Mouse (Mus musculus) limb, embryonic 10.5 days (tissue): ENCODE measurements around the gene Mrps18a. TPM values are rescaled to one million over a fixed set of nuclear protein-coding genes. Genes with fewer than 3 reads are reported as not detected.
A peak's percentile ranks its signal among the peaks of the same experiment; 100 is the strongest.

ENCODE experiments used
- DNase-seq: peaks from one replicate; pipeline ENCODE4 v3.0.0-alpha.2; 2017; ENCODE audit warnings: low spot score
- H3K27ac ChIP-seq: fragments of 300-500 bp; sonication (generic); 2 replicates; pipeline ENCODE4 v1.5.1; 2016; ENCODE audit warnings: mild to moderate bottlenecking
- H3K27me3 ChIP-seq: fragments of 300-500 bp; sonication (generic); 2 replicates; pipeline ENCODE4 v1.6.1; 2016; ENCODE audit warnings: low read depth, mild to moderate bottlenecking; ENCODE audit not compliant: poor library complexity, severe bottlenecking
- H3K36me3 ChIP-seq: fragments of 300-500 bp; sonication (generic); 2 replicates; pipeline ENCODE4 v1.6.1; 2016; ENCODE audit warnings: mild to moderate bottlenecking, moderate library complexity
- H3K4me1 ChIP-seq: fragments of 300-500 bp; sonication (generic); 2 replicates; pipeline ENCODE4 v1.6.1; 2016
- H3K4me3 ChIP-seq: fragments of 300-500 bp; sonication (generic); 2 replicates; pipeline ENCODE4 v1.5.1; 2016; ENCODE audit warnings: mild to moderate bottlenecking, moderate library complexity
- H3K9me3 ChIP-seq: fragments of 300-500 bp; sonication (generic); replicated peaks from 2 replicates; pipeline ENCODE4 v1.6.1; 2016; ENCODE audit warnings: mild to moderate bottlenecking
- WGBS: fragments of 180-500 bp; shearing (Covaris S2); methylation state at CpG from one replicate; pipeline ENCODE4 v1.1.7; 2016; 5-methylcytosine and 5-hydroxymethylcytosine counted together
- polyA plus RNA-seq: library from polyadenylated mRNA; unstranded; fragments of >200 nt; fragmentation: Nextera tagmentation; extraction: Ambion mirVana; gene quantifications from 2 replicates; pipeline ENCODE4 v1.2.1, GENCODE M21; 2016

Mrps18a gene
- 184 and 192 TPM in 2 replicates for polyA plus RNA-seq

DNA sequence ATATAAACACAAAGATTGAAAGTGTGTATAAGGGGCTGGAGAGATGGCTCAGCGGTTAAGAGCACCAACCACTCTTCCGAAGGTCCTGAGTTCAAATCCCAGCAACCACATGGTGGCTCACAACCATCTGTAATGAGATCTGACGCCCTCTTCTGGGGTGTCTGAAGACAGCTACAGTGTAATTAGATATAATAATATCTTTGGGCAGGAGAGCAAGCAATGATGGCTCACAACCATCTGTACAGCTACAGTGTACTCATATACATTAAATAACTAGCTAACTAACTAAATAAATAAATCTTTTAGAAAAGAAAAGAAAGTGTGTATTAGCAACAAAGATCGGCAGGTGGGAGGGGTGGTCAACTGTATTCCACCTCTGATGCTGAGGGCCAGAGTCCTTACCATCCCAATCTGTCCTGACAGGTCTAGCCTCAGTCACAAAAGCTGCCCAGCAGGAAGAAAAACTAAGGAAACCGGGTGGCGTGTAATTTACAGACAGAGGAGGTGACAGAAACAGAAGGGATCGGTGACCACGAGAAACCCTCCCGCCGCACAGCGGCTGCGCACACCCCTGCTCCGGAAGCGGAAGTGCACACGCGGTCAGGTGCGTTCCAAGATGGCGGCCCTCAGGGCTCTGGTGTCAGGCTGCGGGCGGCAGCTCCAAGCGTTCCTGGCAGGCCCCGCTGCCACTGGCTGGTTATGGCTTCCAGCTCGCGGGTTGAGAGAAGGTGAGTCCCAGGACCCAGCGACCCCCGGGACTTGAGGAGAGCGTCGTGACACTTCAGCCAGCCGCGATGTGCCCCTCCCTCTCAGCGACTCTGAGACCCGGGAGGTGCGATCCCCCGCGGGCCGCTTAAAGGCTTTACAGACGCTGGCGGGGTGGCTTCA is at the start of gene Mrps18a:
Gene Mrps18a (plus strand): TSS at position 585 of the 888 bp plus-strand sequence.
- peaks cover 8% of the 10 kb centered on the region for H3K36me3 ChIP-seq
- H3K27ac ChIP-seq, result peak within 1 kb of the TSS; percentile 91
- peaks cover 44% of the 10 kb centered on the region for H3K4me1 ChIP-seq
- no peaks in the 10 kb centered on the region for H3K27me3 ChIP-seq
- peak; percentile 91 for DNase-seq
- WGBS, result 6% methylated on average over 38 of the region's 38 CpGs
- peak within 1 kb of the TSS; percentile 81 for H3K4me3 ChIP-seq
- no peaks in the 10 kb centered on the region for H3K9me3 ChIP-seq

DNA sequence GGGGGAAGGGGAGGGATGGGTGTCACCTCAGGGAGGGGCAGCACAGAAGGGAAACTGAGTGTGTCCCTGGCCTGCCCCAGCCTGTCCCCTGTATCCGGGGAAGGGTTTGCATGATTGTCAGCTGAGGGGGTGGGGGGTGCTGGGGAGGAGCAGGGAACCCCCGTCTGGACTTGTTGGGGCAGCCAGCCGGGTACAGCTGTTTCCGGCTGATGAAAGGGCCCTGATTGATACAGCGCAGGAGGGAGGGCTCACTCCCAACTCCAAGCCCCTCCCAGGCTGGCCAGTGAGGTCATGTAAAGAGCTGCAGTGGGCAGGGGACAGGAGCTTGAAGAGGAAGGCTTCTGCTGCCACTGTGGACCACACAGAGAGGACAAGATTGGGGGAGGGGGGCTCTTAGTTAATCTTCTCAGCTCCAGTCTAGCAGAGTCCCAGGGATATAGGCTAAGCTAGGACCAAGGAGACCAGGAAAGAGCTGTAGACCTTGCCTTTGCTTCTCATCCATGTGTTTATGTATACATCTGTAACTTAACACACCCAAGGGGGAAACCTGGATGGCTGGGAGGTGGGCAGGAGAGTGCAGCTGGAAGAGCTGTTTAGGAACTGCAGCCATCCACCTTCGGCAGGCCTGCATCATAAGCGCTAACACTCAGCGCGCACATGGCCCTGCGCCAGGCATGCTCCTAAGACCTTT is 47.4 kb upstream of the Mrps18a start:
- Histone ChIP-seq H3K27ac (peak overlapping the region; percentile 84), H3K4me3 (peak overlapping the region; percentile 18; the same call in 1 of the 2 replicates), H3K27me3 (no peaks in the 10 kb centered on the region), H3K36me3 (no peaks in the 10 kb centered on the region), H3K4me1 (peaks cover 24% of the 10 kb centered on the region), H3K9me3 (no peaks in the 10 kb centered on the region)
- DNase-seq, result peak; percentile 70
- WGBS, result 42% methylated on average over 10 of the region's 10 CpGs

DNA sequence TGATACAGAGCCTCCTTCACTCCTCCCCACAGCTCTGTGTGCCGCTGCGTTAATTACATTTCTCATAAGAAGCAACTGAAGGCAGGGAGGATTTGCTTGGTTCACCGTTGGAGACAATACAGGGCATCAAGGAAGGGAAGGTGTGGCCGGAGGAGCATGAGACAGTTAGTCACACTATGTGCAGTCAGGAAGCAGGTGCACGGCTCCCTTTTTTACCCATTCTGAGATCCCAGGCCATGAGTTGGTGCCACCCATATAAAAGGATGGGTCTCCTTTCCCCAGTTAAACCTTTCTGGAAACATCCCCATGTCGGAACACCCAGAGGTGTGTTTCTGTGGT is 46.8 kb upstream of the Mrps18a start:
- DNase-seq, result no peak
- H3K36me3 ChIP-seq, result no peaks in the 10 kb centered on the region
- H3K9me3 ChIP-seq, result no peaks in the 10 kb centered on the region
- WGBS, result 73% methylated on average over 6 of the region's 6 CpGs
- peak overlapping the region; percentile 84 for H3K27ac ChIP-seq
- peaks cover 24% of the 10 kb centered on the region for H3K4me1 ChIP-seq
- H3K4me3 ChIP-seq, result 0 out of 2 replicates have a peak overlapping the region, but pooled peaks have one; percentile 18
- no peaks in the 10 kb centered on the region for H3K27me3 ChIP-seq

DNA sequence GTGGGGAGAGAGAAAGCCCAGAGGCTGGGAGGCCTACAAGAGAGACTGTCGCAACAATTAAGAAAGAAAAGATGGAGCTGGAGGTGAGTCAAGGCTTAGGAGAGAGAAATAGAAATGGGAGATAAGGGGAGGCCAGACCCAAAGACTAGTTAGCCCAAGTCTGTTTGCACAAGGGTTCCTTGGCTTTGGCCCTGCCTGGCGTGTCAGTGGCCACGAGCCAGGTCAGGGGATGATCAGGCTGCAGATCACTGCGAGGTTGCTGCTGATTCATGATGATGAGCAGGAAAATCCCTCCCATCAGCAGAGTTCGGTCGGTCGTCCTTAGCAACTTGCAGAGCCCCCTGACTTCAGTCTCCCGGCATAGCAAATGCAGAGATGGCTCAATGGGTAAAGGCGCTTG is 40.7 kb upstream of the Mrps18a start:
- 75% methylated on average over 9 of the region's 9 CpGs for WGBS
- no peak for DNase-seq

DNA sequence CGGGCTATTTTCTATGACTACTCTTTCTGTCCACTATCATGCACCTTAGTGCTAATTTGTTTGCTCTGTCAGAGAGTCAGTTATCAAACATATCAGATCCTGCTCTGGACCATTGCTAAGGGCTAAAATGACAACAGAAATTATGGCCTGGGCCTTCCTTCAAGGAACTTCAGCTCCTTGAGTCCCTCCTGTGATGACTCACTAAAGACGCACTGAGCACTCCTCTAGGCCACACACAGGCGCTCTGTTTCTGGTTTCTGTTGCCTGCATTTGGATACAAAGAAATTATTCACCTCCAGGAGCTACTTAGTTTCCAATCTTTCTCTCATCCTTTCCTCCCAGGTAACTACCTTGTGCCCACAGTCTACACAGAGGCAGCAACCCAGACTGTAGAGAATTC is 39.3 kb upstream of the Mrps18a start:
- WGBS, result 89% methylated on average over 3 of the region's 3 CpGs
- no peaks in the 10 kb centered on the region for H3K36me3 ChIP-seq
- no peaks in the 10 kb centered on the region for H3K9me3 ChIP-seq
- no peak for DNase-seq
- H3K27ac ChIP-seq, result no peak overlapping the region
- H3K4me3 ChIP-seq, result no peak overlapping the region
- no peaks in the 10 kb centered on the region for H3K27me3 ChIP-seq
- H3K4me1 ChIP-seq, result peaks cover 38% of the 10 kb centered on the region

More for the DNA sequence above, 40.7 kb upstream of the Mrps18a start:
- Histone ChIP-seq H3K4me3 (no peak overlapping the region), H3K4me1 (peaks cover 28% of the 10 kb centered on the region), H3K36me3 (no peaks in the 10 kb centered on the region), H3K27me3 (no peaks in the 10 kb centered on the region), H3K27ac (peak overlapping the region; percentile 33; the same call in 1 of the 2 replicates), H3K9me3 (no peaks in the 10 kb centered on the region)

DNA sequence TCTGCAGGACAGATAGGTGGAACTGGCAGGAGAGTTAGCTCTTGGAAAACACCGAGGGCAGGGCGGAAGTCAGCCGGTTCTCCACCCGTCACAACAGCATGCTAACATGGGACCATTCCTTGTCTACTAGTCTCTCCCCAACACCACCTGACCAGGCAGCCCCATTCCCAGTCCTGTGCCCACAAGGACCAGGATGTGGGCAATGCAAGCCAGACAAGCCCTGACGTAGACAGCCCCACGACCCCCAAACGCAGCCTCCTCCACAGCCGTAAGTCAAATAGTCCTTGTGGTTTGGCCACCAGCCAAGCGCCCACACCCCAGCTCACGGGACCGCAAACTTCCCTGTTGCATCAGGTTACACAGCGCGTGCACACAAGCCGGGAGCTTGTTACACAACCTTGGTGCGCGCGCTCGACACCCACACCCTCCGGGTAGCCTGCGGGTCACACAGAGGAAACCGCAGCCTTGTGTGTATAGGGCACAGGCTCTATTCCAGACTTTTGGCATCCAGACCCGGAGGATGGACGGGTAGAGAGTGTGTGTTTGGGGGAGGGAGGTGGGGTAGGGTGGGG is 37.0 kb upstream of the Mrps18a start:
- H3K36me3 ChIP-seq, result no peaks in the 10 kb centered on the region
- H3K9me3 ChIP-seq, result no peaks in the 10 kb centered on the region
- DNase-seq, result peak; percentile 73
- H3K4me1 ChIP-seq, result peaks cover 38% of the 10 kb centered on the region
- H3K27me3 ChIP-seq, result no peaks in the 10 kb centered on the region
- H3K27ac ChIP-seq, result peak overlapping the region; percentile 75
- 0 out of 2 replicates have a peak overlapping the region, but pooled peaks have one; percentile 15 for H3K4me3 ChIP-seq
- 79% methylated on average over 23 of the region's 23 CpGs for WGBS

DNA sequence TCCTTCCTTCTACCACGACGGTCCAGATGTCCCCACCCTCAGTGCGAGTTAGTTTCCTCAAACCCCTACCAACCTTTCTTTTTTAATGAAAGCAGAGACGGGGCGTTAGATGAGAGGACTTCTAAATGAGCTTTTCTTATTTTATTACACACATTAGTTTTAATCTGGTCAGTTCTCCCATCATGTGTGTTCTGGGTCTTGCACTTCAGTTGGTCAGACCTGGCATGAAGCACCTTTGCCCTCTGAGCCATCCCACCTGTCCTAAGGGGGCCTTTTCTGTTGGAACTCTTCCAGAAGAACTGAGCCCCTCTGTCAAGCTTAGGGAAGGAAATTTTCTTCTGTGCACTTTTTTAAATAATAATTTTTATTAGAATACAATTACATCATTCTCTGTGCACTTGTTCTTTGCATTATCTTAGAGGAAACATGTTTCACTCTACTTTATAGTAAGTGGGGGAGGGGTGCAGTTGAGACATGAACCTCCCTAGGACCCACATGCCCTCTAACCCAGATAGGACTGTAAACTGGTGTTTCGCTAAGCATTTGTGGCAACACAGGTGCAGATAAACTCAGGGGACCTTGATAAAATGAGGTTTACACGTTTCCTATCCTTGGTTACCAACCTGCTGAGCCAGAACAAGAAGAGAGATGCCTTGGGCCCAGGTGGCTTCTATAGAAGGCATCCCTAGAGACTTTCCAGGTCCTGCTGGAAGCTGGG is 36.2 kb upstream of the Mrps18a start:
- Histone ChIP-seq H3K4me3 (0 out of 2 replicates have a peak overlapping the region, but pooled peaks have one; percentile 15), H3K36me3 (no peaks in the 10 kb centered on the region), H3K27me3 (no peaks in the 10 kb centered on the region), H3K4me1 (peaks cover 37% of the 10 kb centered on the region), H3K27ac (peak overlapping the region; percentile 75), H3K9me3 (no peaks in the 10 kb centered on the region)
- 78% methylated on average over 7 of the region's 7 CpGs for WGBS
- DNase-seq, result no peak

DNA sequence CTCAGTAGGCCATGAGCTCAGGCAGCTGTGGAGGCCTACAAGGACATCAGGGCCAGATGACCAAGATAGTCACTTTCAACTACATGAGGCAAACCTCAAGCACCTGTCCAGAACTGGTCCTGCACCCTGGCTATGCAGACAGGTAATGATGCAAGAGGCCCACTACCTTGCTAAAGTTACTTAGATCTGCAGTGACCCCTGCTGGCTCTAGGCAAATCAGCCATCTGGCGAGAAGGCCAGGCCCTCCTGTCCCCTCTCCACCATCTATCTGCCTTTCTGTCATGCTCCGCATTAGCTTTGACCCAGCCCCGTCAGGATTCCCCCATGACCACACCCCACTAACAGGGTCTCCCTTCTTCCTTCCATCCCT is 35.7 kb upstream of the Mrps18a start:
- peak; percentile 55 for DNase-seq
- H3K36me3 ChIP-seq, result no peaks in the 10 kb centered on the region
- H3K9me3 ChIP-seq, result no peaks in the 10 kb centered on the region
- no peaks in the 10 kb centered on the region for H3K27me3 ChIP-seq
- no peak overlapping the region for H3K27ac ChIP-seq
- 38% methylated on average over 3 of the region's 3 CpGs for WGBS
- no peak overlapping the region for H3K4me3 ChIP-seq
- H3K4me1 ChIP-seq, result peaks cover 32% of the 10 kb centered on the region

DNA sequence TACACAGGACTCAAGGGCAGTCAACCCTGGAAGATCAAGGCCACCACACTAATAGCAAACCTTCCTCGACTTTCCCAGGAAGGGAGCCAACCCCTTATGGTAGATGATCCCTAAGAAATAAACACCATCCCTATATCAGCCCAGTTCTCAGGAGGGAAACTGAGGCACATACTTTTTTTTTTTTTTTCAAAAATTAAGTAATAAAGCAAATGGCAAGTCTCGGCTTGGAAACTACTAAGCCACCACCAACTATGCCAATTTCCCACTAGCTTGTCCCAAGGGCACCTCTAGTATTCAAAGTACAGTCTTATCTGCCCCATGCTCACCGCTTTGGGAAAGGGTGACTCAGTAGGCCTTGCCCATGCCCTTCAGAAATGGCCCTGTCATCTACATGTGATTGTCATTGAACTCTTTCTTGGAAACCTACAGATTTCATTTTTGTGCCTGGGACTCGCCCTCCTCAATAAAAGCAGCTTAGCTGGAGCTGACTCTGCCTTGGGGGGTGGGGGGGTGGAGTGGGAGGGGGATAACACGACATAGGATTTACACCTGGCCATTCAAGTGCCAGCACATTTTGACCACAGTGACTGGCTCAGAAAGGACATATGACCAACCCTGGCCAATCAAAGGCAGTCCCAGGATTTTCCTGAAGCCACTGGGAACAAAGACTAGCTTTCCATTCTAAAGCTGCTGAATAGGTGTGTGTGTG is 35.1 kb upstream of the Mrps18a start:
- Histone ChIP-seq H3K27ac (peak overlapping the region; percentile 59), H3K9me3 (no peaks in the 10 kb centered on the region), H3K27me3 (no peaks in the 10 kb centered on the region), H3K4me1 (peaks cover 36% of the 10 kb centered on the region), H3K4me3 (no peak overlapping the region), H3K36me3 (no peaks in the 10 kb centered on the region)
- 79% methylated on average over 5 of the region's 5 CpGs for WGBS
- DNase-seq, result no peak

DNA sequence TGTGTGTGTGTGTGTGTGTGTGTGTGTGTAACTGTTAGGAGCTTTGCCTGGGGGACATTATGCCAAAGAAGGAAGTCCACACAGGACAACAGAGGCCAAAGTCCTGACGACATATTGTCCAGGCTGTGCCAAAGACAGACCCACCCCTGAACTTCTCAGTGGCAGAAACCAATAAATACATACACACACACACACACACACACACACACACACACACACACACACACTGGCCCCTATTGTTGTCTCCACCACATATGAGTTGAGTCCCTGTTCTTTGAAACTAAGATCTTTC is 34.6 kb upstream of the Mrps18a start:
- peak overlapping the region; percentile 59 for H3K27ac ChIP-seq
- no peak overlapping the region for H3K4me3 ChIP-seq
- H3K4me1 ChIP-seq, result peaks cover 41% of the 10 kb centered on the region
- H3K36me3 ChIP-seq, result no peaks in the 10 kb centered on the region
- H3K9me3 ChIP-seq, result no peaks in the 10 kb centered on the region
- H3K27me3 ChIP-seq, result no peaks in the 10 kb centered on the region
- DNase-seq, result no peak
- 75% methylated on average over 1 of the region's 1 CpGs for WGBS

DNA sequence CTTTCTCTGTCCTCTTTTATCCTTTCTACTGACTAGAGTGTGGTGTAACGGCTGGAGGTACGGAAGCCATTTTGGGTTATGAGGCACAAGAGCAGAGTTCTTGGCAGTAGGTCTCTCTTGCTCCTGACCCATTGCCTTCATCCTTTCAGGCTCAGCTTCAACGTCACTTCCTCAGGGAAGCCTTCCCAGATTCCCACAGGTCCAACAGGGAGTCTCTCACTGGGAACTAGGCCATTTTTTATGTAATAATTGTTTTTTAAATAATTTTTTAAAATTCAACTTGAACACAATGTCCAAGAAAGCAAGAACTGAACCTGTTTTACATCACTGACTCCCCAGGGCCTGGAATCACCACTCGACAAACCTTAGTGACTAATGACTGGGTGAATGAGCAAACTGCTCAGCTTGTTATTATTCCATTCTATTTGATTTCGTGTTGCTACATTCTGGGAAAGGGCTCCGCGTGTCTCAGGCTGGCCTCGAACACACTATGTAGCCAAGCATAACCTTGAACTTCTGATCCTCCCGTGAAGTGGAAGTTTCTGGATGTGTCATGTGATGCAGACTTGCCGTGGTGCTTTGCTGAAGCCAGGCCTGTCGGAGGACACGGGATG is 32.8 kb upstream of the Mrps18a start:
- H3K27ac ChIP-seq, result no peak overlapping the region
- no peak overlapping the region for H3K4me3 ChIP-seq
- H3K4me1 ChIP-seq, result peaks cover 48% of the 10 kb centered on the region
- no peaks in the 10 kb centered on the region for H3K9me3 ChIP-seq
- no peaks in the 10 kb centered on the region for H3K36me3 ChIP-seq
- WGBS, result 94% methylated on average over 12 of the region's 12 CpGs
- no peaks in the 10 kb centered on the region for H3K27me3 ChIP-seq
- DNase-seq, result no peak

DNA sequence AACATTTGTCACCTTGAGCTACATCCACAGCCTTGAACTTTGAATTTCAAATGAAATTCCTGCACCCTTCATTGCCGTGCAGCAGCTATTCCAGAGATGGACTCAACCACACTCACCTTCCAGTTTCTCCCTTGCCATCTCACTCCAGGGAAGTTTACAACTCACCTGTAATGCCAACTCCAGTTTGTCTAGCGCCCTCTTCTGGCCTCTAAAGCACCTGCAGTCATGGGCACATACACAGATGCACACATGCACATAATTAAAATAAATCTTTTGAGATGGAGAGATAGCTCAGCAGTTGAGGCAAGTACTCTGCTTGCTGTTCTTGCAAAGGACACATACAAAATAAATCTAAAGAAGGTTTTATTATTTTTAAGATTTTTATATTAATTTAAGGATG is 31.7 kb upstream of the Mrps18a start:
- Histone ChIP-seq H3K4me3 (no peak overlapping the region), H3K4me1 (peaks cover 46% of the 10 kb centered on the region), H3K9me3 (no peaks in the 10 kb centered on the region), H3K36me3 (no peaks in the 10 kb centered on the region), H3K27me3 (no peaks in the 10 kb centered on the region), H3K27ac (no peak overlapping the region)
- DNase-seq, result no peak
- WGBS, result 76% methylated on average over 2 of the region's 2 CpGs
